Mouse (Mus musculus): ENCODE measurements around the gene Slc27a5. TPM values are rescaled to one million over a fixed set of nuclear protein-coding genes. Genes with fewer than 3 reads are reported as not detected.
A peak's percentile ranks its signal among the peaks of the same experiment; 100 is the strongest.

Slc27a5 gene
- total RNA-seq, 2 experiments from 2014 or later = not detected

DNA sequence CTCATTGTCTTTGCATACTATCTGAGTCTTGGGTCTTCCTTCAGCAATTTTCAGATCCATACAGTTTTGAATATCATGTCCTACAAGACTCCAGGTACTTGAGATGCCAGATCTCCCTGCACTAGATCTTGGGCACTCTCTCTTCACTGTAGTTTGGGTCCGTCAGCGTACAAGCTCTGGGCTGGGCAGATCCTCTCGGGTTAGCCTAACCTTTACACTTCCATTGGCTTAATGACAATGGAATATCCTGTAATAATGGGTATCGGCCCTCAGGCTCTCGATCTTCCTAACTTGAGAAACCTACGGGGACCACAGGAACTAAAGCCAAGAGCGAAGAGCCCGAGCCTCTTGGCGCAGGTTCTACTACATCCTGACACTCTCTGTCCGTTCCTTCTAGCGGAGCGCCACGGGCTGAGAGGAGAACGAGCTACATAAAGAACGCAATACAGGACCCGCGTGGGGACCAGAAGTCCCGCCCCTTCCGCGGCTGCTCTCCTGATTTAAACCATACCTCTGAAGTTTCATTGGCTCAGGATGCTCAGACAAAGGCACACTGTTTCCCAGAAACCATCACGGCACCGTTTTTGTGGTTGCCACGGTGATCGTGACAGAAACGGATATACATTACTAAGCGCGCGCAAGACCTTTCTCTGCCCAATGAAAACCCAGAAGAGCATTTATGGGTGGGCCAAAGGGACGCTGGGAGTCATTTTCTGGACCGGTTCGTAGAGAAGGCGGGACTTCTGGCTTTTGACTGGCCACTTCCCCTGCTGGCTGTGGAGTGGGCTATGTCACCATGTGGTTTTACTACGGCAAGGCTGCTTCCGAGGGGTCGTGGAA is 48.7 kb downstream of the Slc27a5 start:
- intact Hi-C loops (cut with DNase I) = loop anchor here (2.0 to 5.0 kb wide), 3 partner anchors 16 to 37 kb away; partner anchors contain the start of genes Rps5 and Zfp324
- peak; percentile 92 for DNase-seq (ENCODE audit: low spot score)

DNA sequence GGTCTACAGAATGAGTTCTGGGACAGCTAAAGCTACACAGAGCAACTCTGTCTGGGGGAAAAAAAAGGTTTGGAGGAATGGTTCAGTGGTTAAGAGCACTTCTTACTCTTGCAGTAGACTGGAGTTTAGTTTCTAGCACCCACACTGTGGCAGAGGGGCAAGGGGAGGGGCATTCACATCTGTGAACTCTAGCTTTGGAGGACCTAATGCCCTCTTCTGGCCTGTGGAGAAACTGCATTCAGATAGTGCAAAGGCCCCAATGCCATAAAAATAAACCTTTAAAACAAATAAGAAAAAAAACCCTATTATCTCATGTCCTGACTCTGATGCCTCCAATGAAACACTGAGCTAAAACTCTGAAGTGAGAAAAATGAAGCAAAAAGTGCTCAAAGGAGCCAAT is 54.5 kb downstream of the Slc27a5 start:
- intact Hi-C loops (cut with DNase I) = no loop called here
- no peak for DNase-seq (ENCODE audit: low spot score)

DNA sequence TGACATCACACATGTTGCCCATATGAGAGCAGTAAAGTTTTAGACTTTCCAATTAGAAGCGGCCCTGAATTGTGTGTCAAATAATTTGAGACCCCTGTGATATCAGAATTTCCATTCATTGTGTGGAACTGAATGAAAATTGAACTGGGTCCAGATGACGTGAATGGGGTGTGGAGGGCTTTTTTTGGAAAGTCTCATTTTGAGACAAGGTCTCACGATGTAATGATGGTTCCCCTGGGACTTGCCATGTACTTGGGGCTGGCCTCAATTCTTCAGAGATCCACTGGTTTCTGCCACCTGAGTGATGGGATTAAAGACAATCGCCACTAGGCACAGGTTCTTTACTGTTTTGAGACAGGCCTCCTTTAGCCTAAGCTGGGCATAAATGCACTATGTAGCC is 57.4 kb downstream of the Slc27a5 start:
- intact Hi-C loops (cut with DNase I) = no loop called here
- DNase-seq (ENCODE audit: low spot score) = no peak

Other genes starting within 250 kb of the Slc27a5 start
- under 1 TPM; 0.48 to 0.91 TPM for gene Zscan18, start 194.6 kb downstream of the Slc27a5 start, total RNA-seq (2021)
- gene Zfp329, start 179.3 kb downstream of the Slc27a5 start, total RNA-seq (2021) = 1 to 10 TPM; 6.6 to 7.1 TPM
- 10 to 100 TPM; 14.1 to 16.3 TPM for gene Zfp110, start 163.4 kb downstream of the Slc27a5 start, total RNA-seq (2021)
- gene Zfp128, start 117.0 kb downstream of the Slc27a5 start, total RNA-seq (2021) = 1 to 10 TPM; 3.2 to 4.0 TPM
- gene Zscan22, start 100.4 kb downstream of the Slc27a5 start, total RNA-seq (2021) = 1 to 10 TPM; 5.2 to 6.2 TPM
- 100 to 1,000 TPM; 507 to 542 TPM for gene Rps5, start 75.9 kb downstream of the Slc27a5 start, total RNA-seq (2021)
- under 1 TPM; 0.21 to 0.22 TPM for gene Rnf225, start 70.8 kb downstream of the Slc27a5 start, total RNA-seq (2021)
- 1 to 10 TPM; 3.2 to 4.6 TPM for gene Zfp324, start 32.4 kb downstream of the Slc27a5 start, total RNA-seq (2021)
- gene Zfp446, start 20.3 kb downstream of the Slc27a5 start, total RNA-seq (2021) = 1 to 10 TPM; 2.5 to 3.0 TPM
- 10 to 100 TPM; 86.8 to 96.2 TPM for gene Trim28, start 922 bp upstream of the Slc27a5 start, total RNA-seq (2021)
- gene Zbtb45, start 11.8 kb upstream of the Slc27a5 start, total RNA-seq (2021) = 10 to 100 TPM in 1 of 2 experiments, 1 to 10 TPM in 1; 7.3 to 10.9 TPM
- gene Chmp2a, start 36.6 kb upstream of the Slc27a5 start, total RNA-seq (2021) = 100 to 1,000 TPM; 120 to 122 TPM
- gene Ube2m, start 40.1 kb upstream of the Slc27a5 start, total RNA-seq (2021) = 100 to 1,000 TPM; 190 to 199 TPM
- under 1 TPM; 0.39 to 0.48 TPM for gene Mzf1, start 56.6 kb upstream of the Slc27a5 start, total RNA-seq (2021)
- not detected for gene Vmn1r85, start 97.0 kb upstream of the Slc27a5 start, total RNA-seq (2021)
- gene Vmn1r86, start 121.7 kb upstream of the Slc27a5 start, total RNA-seq (2021) = not detected
- not detected for gene Vmn1r87, start 142.0 kb upstream of the Slc27a5 start, total RNA-seq (2021)
- under 1 TPM; 0.03 to 0.05 TPM for gene Vmn1r88, start 161.4 kb upstream of the Slc27a5 start, total RNA-seq (2021)
- gene Vmn1r89, start 214.8 kb upstream of the Slc27a5 start, total RNA-seq (2021) = not detected

Data from heart, postnatal 25 days (tissue).